Mouse (Mus musculus) heart, embryonic 15.5 days (tissue): Measurements from ENCODE around the gene Camta1. TPM values are rescaled to one million over a fixed set of nuclear protein-coding genes. Genes with fewer than 3 reads are reported as not detected.

ENCODE experiments used
- ATAC-seq: fragments of 200-750 bp; cut with Nextera tagmentation; replicated peaks from 2 replicates; pipeline ENCODE4 v1.8.0; 2017; ENCODE audit warnings: low read depth, moderate TSS enrichment; ENCODE audit not compliant: insufficient number of reproducible peaks, insufficient read depth, low FRiP score
- H3K27ac ChIP-seq: fragments of 300-500 bp; sonication (generic); 2 replicates; pipeline ENCODE4 v1.5.1; 2015; ENCODE audit warnings: mild to moderate bottlenecking, inconsistent platforms
- H3K27me3 ChIP-seq: fragments of 300-500 bp; sonication (generic); 2 replicates; pipeline ENCODE4 v1.6.1; 2015; ENCODE audit warnings: inconsistent platforms
- H3K36me3 ChIP-seq: fragments of 300-500 bp; sonication (generic); 2 replicates; pipeline ENCODE4 v1.6.1; 2015; ENCODE audit warnings: mild to moderate bottlenecking, inconsistent platforms
- H3K4me1 ChIP-seq: fragments of 300-500 bp; sonication (generic); replicated peaks from 2 replicates; pipeline ENCODE4 v1.6.1; 2015; ENCODE audit warnings: inconsistent platforms
- H3K4me2 ChIP-seq: fragments of 300-500 bp; sonication (generic); 2 replicates; pipeline ENCODE4 v1.6.1; 2015; ENCODE audit warnings: inconsistent platforms, mild to moderate bottlenecking, moderate library complexity
- H3K4me3 ChIP-seq: fragments of 300-500 bp; sonication (generic); 2 replicates; pipeline ENCODE4 v1.5.1; 2015; ENCODE audit warnings: mild to moderate bottlenecking, inconsistent platforms
- H3K9ac ChIP-seq: fragments of 300-500 bp; sonication (generic); 2 replicates; pipeline ENCODE4 v1.6.1; 2015; ENCODE audit warnings: mild to moderate bottlenecking, inconsistent platforms
- H3K9me3 ChIP-seq: fragments of 300-500 bp; sonication (generic); replicated peaks from 2 replicates; pipeline ENCODE4 v1.6.1; 2016; ENCODE audit warnings: inconsistent platforms
- WGBS: fragments of 180-500 bp; shearing (Covaris S2); methylation state at CpG from one replicate; pipeline ENCODE4 v1.1.7; 2015; ENCODE audit warnings: mixed read lengths; 5-methylcytosine and 5-hydroxymethylcytosine counted together
- polyA plus RNA-seq: library from polyadenylated mRNA; unstranded; fragments of >200 nt; fragmentation: Nextera tagmentation; extraction: Ambion mirVana; gene quantifications from 2 replicates; pipeline ENCODE4 v1.2.1, GENCODE M21; 2015

Camta1 gene
- polyA plus RNA-seq, 1 experiment from 2014 or later, result 165 TPM

DNA sequence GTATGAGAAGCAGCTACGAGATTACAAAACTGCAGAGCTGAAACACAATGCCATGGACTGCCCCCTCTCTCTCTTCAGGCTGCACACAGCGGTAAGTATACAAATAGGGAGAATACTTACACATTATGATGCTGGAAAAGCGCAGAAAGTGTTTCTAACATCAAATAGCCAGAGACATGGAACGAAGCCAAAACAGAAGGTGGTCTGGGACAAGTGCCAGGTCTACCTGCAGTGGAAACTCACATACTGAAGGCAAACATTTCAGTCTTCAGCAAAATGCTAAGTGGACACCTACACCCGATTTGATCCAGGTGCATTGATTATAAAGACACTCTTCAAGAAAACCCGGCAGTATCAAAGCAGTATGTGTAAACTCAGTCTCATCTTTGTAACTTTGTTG lies 84.2 kb downstream of the Camta1 start:
- no peak overlapping the region for H3K27ac ChIP-seq
- H3K4me2 ChIP-seq, result no peak overlapping the region
- no peaks in the 10 kb centered on the region for H3K9me3 ChIP-seq
- no peak overlapping the region for H3K4me3 ChIP-seq
- ATAC-seq, result no peak
- no peaks in the 10 kb centered on the region for H3K27me3 ChIP-seq
- 80% methylated on average over 6 of the region's 6 CpGs for WGBS
- peaks cover 3% of the 10 kb centered on the region; the same call in 1 of the 2 replicates for H3K4me1 ChIP-seq
- no peak overlapping the region for H3K9ac ChIP-seq
- H3K36me3 ChIP-seq, result no peaks in the 10 kb centered on the region

DNA sequence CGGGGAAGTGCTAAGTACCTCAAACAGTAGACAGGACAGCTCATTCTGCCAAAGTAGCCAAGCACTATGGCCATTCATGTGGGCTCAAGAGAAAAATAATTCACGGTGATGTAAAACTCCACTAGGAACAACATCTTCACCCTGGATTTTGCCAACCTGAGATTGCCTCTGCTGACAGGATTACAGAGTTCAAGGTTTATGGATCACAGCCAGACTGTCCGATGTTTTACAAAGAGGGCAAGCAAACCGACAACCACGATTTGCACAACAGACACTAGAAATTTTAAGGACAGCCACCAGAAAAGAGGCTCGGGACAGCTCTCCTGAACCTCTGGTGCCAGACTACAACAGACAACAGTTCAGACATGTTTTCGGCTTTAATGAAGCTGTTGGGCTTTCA lies 86.2 kb downstream of the Camta1 start:
- no peaks in the 10 kb centered on the region for H3K9me3 ChIP-seq

DNA sequence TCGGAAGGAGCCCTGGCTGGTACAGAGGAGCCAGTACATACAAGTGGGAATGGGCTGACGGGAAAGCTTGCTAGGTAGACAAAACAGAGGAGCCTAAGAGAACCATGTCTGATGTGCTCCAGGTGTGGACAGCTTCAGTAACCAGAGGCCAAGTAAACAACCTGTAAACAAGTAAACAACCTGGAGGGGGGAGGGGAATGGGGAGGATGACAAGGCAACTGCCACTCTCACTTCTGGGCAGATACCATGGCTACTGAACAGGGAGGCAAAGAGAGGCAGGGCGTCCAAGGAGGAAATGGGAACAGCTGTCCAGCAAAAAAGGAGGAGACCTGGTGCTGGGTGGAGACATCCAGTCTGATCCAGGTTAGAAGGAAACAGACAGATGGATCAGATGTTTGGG lies 88.0 kb downstream of the Camta1 start:
- H3K4me1 ChIP-seq, result no peaks in the 10 kb centered on the region
- WGBS, result 86% methylated on average over 3 of the region's 3 CpGs
- no peak for ATAC-seq
- H3K27me3 ChIP-seq, result no peaks in the 10 kb centered on the region
- no peak overlapping the region for H3K9ac ChIP-seq
- H3K4me2 ChIP-seq, result no peak overlapping the region
- no peak overlapping the region for H3K27ac ChIP-seq
- no peak overlapping the region for H3K4me3 ChIP-seq
- no peaks in the 10 kb centered on the region for H3K36me3 ChIP-seq
- no peaks in the 10 kb centered on the region for H3K9me3 ChIP-seq

More for the DNA sequence above, 86.2 kb downstream of the Camta1 start:
- 86% methylated on average over 7 of the region's 7 CpGs for WGBS
- Histone ChIP-seq H3K36me3 (no peaks in the 10 kb centered on the region), H3K4me2 (no peak overlapping the region), H3K27ac (no peak overlapping the region), H3K4me1 (no peaks in the 10 kb centered on the region), H3K9ac (no peak overlapping the region), H3K4me3 (no peak overlapping the region), H3K27me3 (no peaks in the 10 kb centered on the region)
- ATAC-seq, result no peak

DNA sequence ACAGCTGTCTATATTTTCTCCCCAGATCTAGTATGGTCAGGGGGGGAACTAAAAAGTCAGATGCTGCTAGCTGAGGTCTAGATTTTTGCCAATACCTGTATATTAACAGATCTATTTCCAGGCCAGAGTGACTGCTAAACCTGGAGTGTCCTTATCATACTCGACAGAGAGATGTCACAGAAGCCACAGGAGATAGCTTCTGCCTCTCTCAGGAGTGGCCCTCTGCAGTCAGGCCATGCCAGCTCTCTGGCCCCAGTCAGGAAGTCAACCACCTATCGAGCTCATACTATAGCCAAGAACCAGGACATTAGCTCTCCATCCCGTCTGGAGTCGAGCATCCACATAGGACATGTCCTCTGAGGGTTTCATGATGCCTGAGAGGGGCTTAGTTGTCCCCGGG lies 88.7 kb downstream of the Camta1 start:
- Histone ChIP-seq H3K27me3 (no peaks in the 10 kb centered on the region), H3K27ac (no peak overlapping the region), H3K4me2 (no peak overlapping the region), H3K9ac (no peak overlapping the region), H3K4me3 (no peak overlapping the region), H3K36me3 (no peaks in the 10 kb centered on the region), H3K4me1 (no peaks in the 10 kb centered on the region), H3K9me3 (no peaks in the 10 kb centered on the region)
- 71% methylated on average over 5 of the region's 5 CpGs for WGBS
- no peak for ATAC-seq

DNA sequence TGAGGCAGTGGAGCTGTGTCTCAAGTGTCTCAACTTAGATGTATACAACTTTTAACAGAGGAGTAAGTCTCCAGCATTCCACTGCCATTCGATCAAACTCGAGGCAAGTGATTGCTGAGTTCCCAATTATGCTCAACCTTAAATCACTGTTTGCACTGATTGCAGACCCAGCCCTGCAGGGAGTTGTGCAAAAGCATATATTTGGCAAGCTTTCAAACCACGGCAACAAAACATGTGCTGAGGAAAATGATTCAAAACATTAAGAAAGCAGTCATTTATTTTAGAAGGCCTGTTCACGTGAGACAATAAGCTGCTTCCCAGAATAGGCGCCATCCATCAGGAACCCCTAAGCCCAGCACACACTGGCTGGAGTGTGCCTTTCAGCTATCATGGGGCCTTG lies 91.0 kb downstream of the Camta1 start:
- Histone ChIP-seq H3K9me3 (no peaks in the 10 kb centered on the region), H3K36me3 (no peaks in the 10 kb centered on the region), H3K27ac (no peak overlapping the region), H3K4me1 (no peaks in the 10 kb centered on the region), H3K4me3 (no peak overlapping the region), H3K9ac (no peak overlapping the region), H3K4me2 (no peak overlapping the region), H3K27me3 (no peaks in the 10 kb centered on the region)
- ATAC-seq, result no peak
- WGBS, result 72% methylated on average over 5 of the region's 5 CpGs

DNA sequence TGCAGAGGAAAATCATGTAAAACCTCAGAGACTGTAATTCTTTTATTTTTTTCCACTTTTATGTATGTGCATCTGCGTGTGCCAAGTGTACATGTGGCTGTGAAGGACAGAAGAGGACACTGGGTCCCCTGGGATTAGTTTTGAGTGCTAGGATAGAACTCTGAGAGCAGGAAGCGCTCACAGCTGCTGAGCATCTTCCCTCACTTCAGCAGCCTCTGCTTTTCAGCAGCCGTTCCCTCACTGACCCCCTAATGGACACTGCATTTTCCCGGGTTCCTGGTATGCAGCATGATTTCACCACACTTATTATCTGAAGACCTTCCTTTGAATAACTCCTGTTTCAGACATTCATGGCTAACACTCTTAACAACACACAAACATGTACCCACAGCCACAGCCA lies 93.9 kb downstream of the Camta1 start:
- ATAC-seq, result no peak
- no peaks in the 10 kb centered on the region for H3K9me3 ChIP-seq
- H3K36me3 ChIP-seq, result no peaks in the 10 kb centered on the region
- WGBS, result 56% methylated on average over 4 of the region's 4 CpGs
- H3K4me2 ChIP-seq, result no peak overlapping the region
- no peak overlapping the region for H3K4me3 ChIP-seq
- H3K27me3 ChIP-seq, result no peaks in the 10 kb centered on the region
- no peak overlapping the region for H3K9ac ChIP-seq
- H3K27ac ChIP-seq, result no peak overlapping the region
- no peaks in the 10 kb centered on the region for H3K4me1 ChIP-seq

DNA sequence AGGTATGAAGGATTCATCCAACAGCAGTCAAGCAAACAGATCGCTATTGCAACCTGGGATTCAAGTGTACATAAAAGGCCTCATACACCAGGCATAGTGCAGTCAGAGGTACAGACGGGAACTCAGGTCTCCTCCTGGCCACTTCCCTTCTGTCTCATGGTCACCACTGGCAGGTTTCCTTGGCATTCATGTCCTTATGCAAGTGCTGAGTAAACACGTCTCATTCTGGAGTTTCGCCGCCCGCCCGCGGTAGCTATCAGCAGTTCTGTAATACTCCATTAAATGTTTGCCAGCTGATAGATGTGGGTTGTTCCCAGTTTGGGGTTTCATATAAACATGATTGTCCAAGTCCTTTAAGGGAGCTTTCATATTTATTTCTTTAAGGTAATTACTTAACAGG lies 94.3 kb downstream of the Camta1 start:
- Histone ChIP-seq H3K4me1 (no peaks in the 10 kb centered on the region), H3K36me3 (no peaks in the 10 kb centered on the region), H3K9me3 (no peaks in the 10 kb centered on the region), H3K4me2 (no peak overlapping the region), H3K9ac (no peak overlapping the region), H3K4me3 (no peak overlapping the region), H3K27ac (no peak overlapping the region), H3K27me3 (no peaks in the 10 kb centered on the region)
- no peak for ATAC-seq
- WGBS, result 78% methylated on average over 8 of the region's 8 CpGs

DNA sequence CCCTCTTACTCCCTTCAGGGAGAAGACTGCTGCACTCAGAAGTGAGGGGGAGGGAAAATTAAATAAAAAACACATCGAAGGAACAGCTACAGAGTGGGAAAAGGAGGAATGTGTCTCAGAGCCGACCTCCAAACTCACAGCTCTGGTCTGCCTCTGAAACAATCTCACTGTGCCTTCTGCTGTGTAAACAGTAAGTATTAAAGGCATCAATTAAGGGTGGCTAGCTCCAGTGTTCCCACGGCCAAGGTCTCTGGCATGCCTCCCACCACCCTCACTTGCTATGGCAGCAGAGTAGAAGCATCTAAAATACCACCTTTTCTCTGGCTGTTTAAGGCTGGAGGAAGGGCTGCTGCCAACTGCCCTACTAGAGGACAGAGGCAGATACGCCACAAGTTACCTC lies 96.3 kb downstream of the Camta1 start:
- H3K4me1 ChIP-seq, result no peaks in the 10 kb centered on the region
- no peak for ATAC-seq
- no peaks in the 10 kb centered on the region for H3K9me3 ChIP-seq
- no peak overlapping the region for H3K9ac ChIP-seq
- H3K27me3 ChIP-seq, result no peaks in the 10 kb centered on the region
- H3K4me2 ChIP-seq, result no peak overlapping the region
- no peak overlapping the region for H3K27ac ChIP-seq
- no peak overlapping the region for H3K4me3 ChIP-seq
- H3K36me3 ChIP-seq, result no peaks in the 10 kb centered on the region
- WGBS, result 51% methylated on average over 4 of the region's 4 CpGs

DNA sequence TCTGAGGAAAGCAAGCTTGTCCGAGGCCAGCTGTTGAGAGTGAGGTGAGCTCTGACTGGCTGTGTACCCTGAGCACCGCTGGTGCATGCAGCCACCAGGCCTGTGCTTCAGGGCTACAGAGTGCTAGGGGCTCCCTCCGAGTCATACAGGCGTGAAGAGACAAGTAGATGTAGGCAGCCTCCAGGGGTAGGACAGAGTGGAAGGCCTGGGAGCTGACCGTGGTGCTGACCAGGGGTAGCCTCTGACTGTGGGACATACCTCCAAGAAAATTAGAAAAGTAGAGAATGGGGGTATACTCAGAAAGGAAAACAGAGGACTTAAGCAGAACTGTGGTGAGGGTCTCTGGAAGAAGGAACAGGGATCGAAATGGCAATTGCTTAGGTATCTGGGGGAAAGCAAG lies 97.7 kb downstream of the Camta1 start:
- Histone ChIP-seq H3K4me1 (no peaks in the 10 kb centered on the region), H3K27ac (no peak overlapping the region), H3K9ac (no peak overlapping the region), H3K4me2 (no peak overlapping the region), H3K36me3 (no peaks in the 10 kb centered on the region), H3K4me3 (no peak overlapping the region), H3K27me3 (no peaks in the 10 kb centered on the region), H3K9me3 (no peaks in the 10 kb centered on the region)
- WGBS, result 21% methylated on average over 6 of the region's 6 CpGs
- no peak; the same call in 1 of the 2 replicates for ATAC-seq

DNA sequence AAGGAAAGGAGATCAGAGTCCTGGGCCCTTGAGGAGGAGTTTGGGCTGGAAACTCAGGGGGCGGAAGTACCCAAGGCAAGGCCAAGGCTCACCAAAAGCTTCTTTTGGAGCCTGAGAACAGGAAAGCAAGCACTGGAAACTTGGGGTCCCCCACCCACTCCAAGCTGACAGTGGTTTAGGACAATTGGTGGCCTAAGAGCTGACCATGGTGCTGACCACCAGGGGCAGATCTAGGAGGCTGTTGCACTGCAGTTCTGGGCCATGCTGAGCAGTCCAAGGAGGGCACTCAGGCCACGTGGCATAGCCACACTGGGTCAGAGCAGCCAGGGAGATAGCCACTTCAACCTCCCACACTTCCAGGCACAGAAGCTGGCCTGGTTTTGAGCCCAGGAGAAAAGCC lies 102.6 kb downstream of the Camta1 start:
- no peak overlapping the region for H3K9ac ChIP-seq
- no peaks in the 10 kb centered on the region for H3K9me3 ChIP-seq
- H3K4me1 ChIP-seq, result no peaks in the 10 kb centered on the region
- H3K4me2 ChIP-seq, result no peak overlapping the region
- 69% methylated on average over 2 of the region's 2 CpGs for WGBS
- no peaks in the 10 kb centered on the region for H3K36me3 ChIP-seq
- H3K27ac ChIP-seq, result no peak overlapping the region
- H3K27me3 ChIP-seq, result no peaks in the 10 kb centered on the region
- H3K4me3 ChIP-seq, result no peak overlapping the region
- ATAC-seq, result no peak

DNA sequence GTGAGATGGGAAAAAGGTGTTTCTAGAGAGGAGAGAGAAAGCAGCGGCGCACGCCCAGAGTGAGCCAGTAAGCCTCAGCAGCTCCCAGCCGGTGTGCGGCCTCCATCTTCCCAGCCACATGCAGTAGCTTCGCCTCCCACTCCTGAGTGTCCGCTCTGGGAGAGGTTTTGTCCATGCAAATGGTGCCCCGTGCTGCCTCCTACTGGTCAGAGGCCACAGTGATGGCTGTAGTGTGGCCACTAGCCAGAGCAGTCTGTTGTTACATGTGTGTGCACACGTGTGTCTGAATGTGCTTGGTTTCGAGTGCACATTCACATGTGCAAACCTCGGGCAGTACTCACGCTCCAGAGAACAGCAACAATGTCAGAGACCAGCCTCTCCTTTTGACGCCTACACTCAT lies 103.3 kb downstream of the Camta1 start:
- Histone ChIP-seq H3K27ac (no peak overlapping the region), H3K4me2 (no peak overlapping the region), H3K9ac (no peak overlapping the region), H3K27me3 (no peaks in the 10 kb centered on the region), H3K4me3 (no peak overlapping the region), H3K36me3 (no peaks in the 10 kb centered on the region), H3K9me3 (no peaks in the 10 kb centered on the region), H3K4me1 (no peaks in the 10 kb centered on the region)
- ATAC-seq, result no peak
- WGBS, result 89% methylated on average over 13 of the region's 13 CpGs

DNA sequence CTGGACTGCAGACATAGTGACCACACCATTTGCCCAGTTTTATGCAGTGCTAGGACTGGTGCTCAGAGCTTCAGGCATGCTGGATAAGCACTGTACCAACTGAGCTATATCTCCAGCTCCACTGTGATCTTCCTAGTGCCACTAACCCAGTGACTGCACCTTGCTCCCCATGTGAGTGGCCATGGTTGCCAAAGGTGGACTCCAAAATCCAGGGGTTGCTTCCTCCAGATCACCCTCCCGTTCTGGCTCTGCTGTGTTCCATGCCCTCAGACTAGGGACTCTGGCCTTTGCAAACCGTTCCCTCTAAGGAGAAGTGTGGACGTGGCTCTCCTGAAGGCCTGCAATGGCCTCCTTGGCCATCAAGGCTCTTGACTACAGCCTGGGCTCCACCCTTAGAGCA lies 104.4 kb downstream of the Camta1 start:
- WGBS, result 93% methylated on average over 3 of the region's 3 CpGs
- no peak overlapping the region for H3K9ac ChIP-seq

More for the DNA sequence above, 104.4 kb downstream of the Camta1 start:
- peaks cover 6% of the 10 kb centered on the region; the same call in 1 of the 2 replicates for H3K4me1 ChIP-seq
- no peaks in the 10 kb centered on the region for H3K36me3 ChIP-seq
- ATAC-seq, result no peak
- no peak overlapping the region for H3K4me2 ChIP-seq
- H3K4me3 ChIP-seq, result no peak overlapping the region
- H3K27ac ChIP-seq, result no peak overlapping the region
- no peaks in the 10 kb centered on the region for H3K27me3 ChIP-seq
- no peaks in the 10 kb centered on the region for H3K9me3 ChIP-seq
